Mouse (Mus musculus): ENCODE results near the gene Gm14226.
"Not testable (repeated sequence)": the region's sequence is repeated elsewhere in the genome, so short reads cannot be mapped to it uniquely, and the experiment has no call there.

Gm14226 gene

GRCm38 (mm10) chr2:155050108-155050503, 32.0 kb downstream of the Gm14226 start:
- no peak for DNase-seq

- peak; percentile 98 for DNase-seq
Measured at GRCm38 (mm10) chr2:155050504-155051236, 32.6 kb downstream of the Gm14226 start.

- DNase-seq = peak in 1 of 2 experiments; percentile 18
Measured at GRCm38 (mm10) chr2:155051622-155052351, 33.7 kb downstream of the Gm14226 start.

GRCm38 (mm10) chr2:155052681-155053080, 34.6 kb downstream of the Gm14226 start:
- no peak for DNase-seq

- not testable (repeated sequence) for DNase-seq
Measured at GRCm38 (mm10) chr2:155053512-155053911, 35.4 kb downstream of the Gm14226 start.

GRCm38 (mm10) chr2:155054672-155055071, 36.6 kb downstream of the Gm14226 start:
- DNase-seq = no peak

GRCm38 (mm10) chr2:155056076-155056578, 38.1 kb downstream of the Gm14226 start:
- no peak for DNase-seq

- no peak for DNase-seq
Measured at GRCm38 (mm10) chr2:155057361-155057760, 39.3 kb downstream of the Gm14226 start.

GRCm38 (mm10) chr2:155071027-155071426, 53.0 kb downstream of the Gm14226 start:
- no peak for DNase-seq

- DNase-seq = no peak
Measured at GRCm38 (mm10) chr2:155072353-155073145, 54.5 kb downstream of the Gm14226 start.

GRCm38 (mm10) chr2:155073347-155073746, 55.3 kb downstream of the Gm14226 start:
- DNase-seq = no peak

- DNase-seq = peak; percentile 91 to 95
Measured at GRCm38 (mm10) chr2:155073978-155074765, 56.1 kb downstream of the Gm14226 start, which contains the start of gene Ahcy. Gene Ahcy (minus strand): TSS chr2:155074497.

- no peak for DNase-seq
Measured at GRCm38 (mm10) chr2:155074766-155075330, 56.8 kb downstream of the Gm14226 start.

- DNase-seq = no peak
Measured at GRCm38 (mm10) chr2:155075649-155076048, 57.6 kb downstream of the Gm14226 start.

Measured in kidney, postnatal 4 days (tissue).